Mouse (Mus musculus): ENCODE data around the gene Slc7a7. TPM values are rescaled to one million over a fixed set of nuclear protein-coding genes. Genes with fewer than 3 reads are reported as not detected.
A peak's percentile ranks its signal among the peaks of the same experiment; 100 is the strongest.

Slc7a7 gene
- total RNA-seq, 2 experiments from 2014 or later, result 4.1 to 6.1 TPM

- peak in 1 of 2 experiments; percentile 33 for DNase-seq
- intact Hi-C loops (cut with DNase I), result no loop called here
These were observed 15.6 kb upstream of the Slc7a7 start for GRCm38 (mm10) chr14:54432837-54433830.

GRCm38 (mm10) chr14:54432078-54432836 lies 14.7 kb upstream of the Slc7a7 start:
- intact Hi-C loops (cut with DNase I), result no loop called here
- DNase-seq, result peak; percentile 46 to 60

- DNase-seq, result peak; percentile 62 to 70
- intact Hi-C loops (cut with DNase I), result no loop called here
These were observed 13.9 kb upstream of the Slc7a7 start, which contains the start of gene Mmp14 for GRCm38 (mm10) chr14:54431334-54432077. Gene Mmp14 (plus strand): TSS chr14:54431612.

- peak in 1 of 2 experiments; percentile 15 for DNase-seq
- intact Hi-C loops (cut with DNase I), result no loop called here
These were observed 13.0 kb upstream of the Slc7a7 start for GRCm38 (mm10) chr14:54430406-54431145.

- intact Hi-C loops (cut with DNase I), result no loop called here
- no peak for DNase-seq
These were observed 11.9 kb upstream of the Slc7a7 start for GRCm38 (mm10) chr14:54429332-54430093.

GRCm38 (mm10) chr14:54428421-54428820 lies 10.8 kb upstream of the Slc7a7 start:
- DNase-seq, result no peak
- intact Hi-C loops (cut with DNase I), result no loop called here

- intact Hi-C loops (cut with DNase I), result no loop called here
- no peak for DNase-seq
These were observed 10.1 kb upstream of the Slc7a7 start for GRCm38 (mm10) chr14:54427696-54428095.

- intact Hi-C loops (cut with DNase I), result no loop called here
- peak; percentile 91 to 94 for DNase-seq
These were observed 9.3 kb upstream of the Slc7a7 start, which contains the start of gene Mrpl52 for GRCm38 (mm10) chr14:54426689-54427398. Gene Mrpl52 (plus strand): TSS chr14:54426909.

GRCm38 (mm10) chr14:54426003-54426688 lies 8.6 kb upstream of the Slc7a7 start:
- intact Hi-C loops (cut with DNase I), result no loop called here

GRCm38 (mm10) chr14:54425540-54425939 lies 8.0 kb upstream of the Slc7a7 start:
- no peak for DNase-seq
- intact Hi-C loops (cut with DNase I), result no loop called here

More at GRCm38 (mm10) chr14:54426003-54426688, 8.6 kb upstream of the Slc7a7 start:
- DNase-seq, result no peak

GRCm38 (mm10) chr14:54424634-54425033 lies 7.1 kb upstream of the Slc7a7 start:
- no peak for DNase-seq
- intact Hi-C loops (cut with DNase I), result no loop called here

GRCm38 (mm10) chr14:54423406-54423805 lies 5.8 kb upstream of the Slc7a7 start:
- no peak for DNase-seq
- intact Hi-C loops (cut with DNase I), result loop anchor here (1.0 kb wide), 1 partner anchor 26 kb away; no protein-coding TSS in a partner anchor

- DNase-seq, result no peak
- intact Hi-C loops (cut with DNase I), result no loop called here
These were observed 3.4 kb upstream of the Slc7a7 start for GRCm38 (mm10) chr14:54421014-54421413.

- intact Hi-C loops (cut with DNase I), result no loop called here
- DNase-seq, result no peak
These were observed 750 bp downstream of the Slc7a7 start for GRCm38 (mm10) chr14:54416830-54417229.

- DNase-seq, result no peak
- intact Hi-C loops (cut with DNase I), result no loop called here
These were observed 1.3 kb downstream of the Slc7a7 start for GRCm38 (mm10) chr14:54416229-54416775.

GRCm38 (mm10) chr14:54415241-54416020 lies 2.1 kb downstream of the Slc7a7 start:
- intact Hi-C loops (cut with DNase I), result no loop called here

More at GRCm38 (mm10) chr14:54415241-54416020, 2.1 kb downstream of the Slc7a7 start:
- DNase-seq, result no peak

Measured in heart, postnatal 36 days (tissue).